Mouse (Mus musculus): ENCODE measurements around the gene Atxn7. TPM values are rescaled to one million over a fixed set of nuclear protein-coding genes. Genes with fewer than 3 reads are reported as not detected.
A peak's percentile ranks its signal among the peaks of the same experiment; 100 is the strongest.

Gene Atxn7
- polyA plus RNA-seq, 1 experiment from 2014 or later, result 4.0 TPM

- under 1% methylated on average over 65 of the region's 68 CpGs for WGBS
- H3K9me3 ChIP-seq (ENCODE audit: control insufficient read depth, low read length), result no peaks in the 10 kb centered on the region
- ATAC-seq (ENCODE audit: low read depth), result peak; percentile 98
- H3K4me1 ChIP-seq (replicated peaks; ENCODE audit: control insufficient read depth, insufficient read depth, low read length), result peaks cover 7% of the 10 kb centered on the region
- peaks cover 20% of the 10 kb centered on the region for H3K36me3 ChIP-seq (ENCODE audit: control insufficient read depth, insufficient read depth, low read length)
- H3K9ac ChIP-seq (ENCODE audit: low read length), result peak within 1 kb of the TSS; percentile 91
- peak within 1 kb of the TSS; percentile 78 for H3K4me3 ChIP-seq (ENCODE audit: low read length)
- H3K27ac ChIP-seq (ENCODE audit: low read length), result peak within 1 kb of the TSS; percentile 44
- no peaks in the 10 kb centered on the region for H3K27me3 ChIP-seq (ENCODE audit: control insufficient read depth, insufficient read depth, low read depth, low read length)
- H3K4me2 ChIP-seq (ENCODE audit: low read depth, low read length), result peak within 1 kb of the TSS; percentile 74
These were observed 159.2 kb downstream of the Atxn7 start, which contains the start of gene Psmd6 for GRCm38 (mm10) chr14:14120230-14121096. TSS of gene Psmd6 (minus strand) at chr14:14120984.

Other genes starting within 250 kb of the Atxn7 start
- gene Gm281, start 47.0 kb upstream of the Atxn7 start, polyA plus RNA-seq (2015; fragmentation: Nextera tagmentation; extraction: Ambion mirVana), result 0.05 and 0.06 TPM in 2 replicates
- 165 and 166 TPM in 2 replicates for gene Thoc7, start 412 bp downstream of the Atxn7 start, polyA plus RNA-seq (2015; fragmentation: Nextera tagmentation; extraction: Ambion mirVana)
- gene Psmd6, start 159.5 kb downstream of the Atxn7 start, polyA plus RNA-seq (2015; fragmentation: Nextera tagmentation; extraction: Ambion mirVana), result 205 and 209 TPM in 2 replicates
- gene Olfr720, start 225.4 kb downstream of the Atxn7 start, polyA plus RNA-seq (2015; fragmentation: Nextera tagmentation; extraction: Ambion mirVana), result not detected in 2 replicates

Measured in lung, embryonic 16.5 days (tissue).